Mouse (Mus musculus): ENCODE data around the gene Chid1. TPM values are rescaled to one million over a fixed set of nuclear protein-coding genes. Genes with fewer than 3 reads are reported as not detected.

Chid1 gene
- polyA plus RNA-seq (2012) = 17.8 and 29.0 TPM in 2 replicates

GRCm38 (mm10) chr7:141539556-141540311 is at the start of gene Chid1:
TSS of gene Chid1 (minus strand) at chr7:141539857.

GRCm38 (mm10) chr7:141561682-141562391 is 22.2 kb upstream of the Chid1 start, which contains the start of gene Ap2a2:
TSS of gene Ap2a2 (plus strand) at chr7:141562173.

GRCm38 (mm10) chr7:141475011-141475804 is 64.4 kb downstream of the Chid1 start, which contains the start of the genes Polr2l and Tspan4:
TSS of gene Polr2l (minus strand) at chr7:141475132.
TSS of gene Tspan4 (plus strand) at chr7:141475240.

GRCm38 (mm10) chr7:141467230-141468030 is 72.2 kb downstream of the Chid1 start, which contains the start of gene Cd151:
TSS of gene Cd151 (plus strand) at chr7:141467392.

GRCm38 (mm10) chr7:141460391-141461113 is 79.1 kb downstream of the Chid1 start, which contains the start of gene Cracr2b:
TSS of gene Cracr2b (plus strand) at chr7:141461094.

GRCm38 (mm10) chr7:141454967-141455551 is 84.6 kb downstream of the Chid1 start, which contains the start of gene Pnpla2:
TSS of gene Pnpla2 (plus strand) at chr7:141455198.

GRCm38 (mm10) chr7:141447110-141447991 is 92.3 kb downstream of the Chid1 start, which contains the start of gene Rplp2:
TSS of gene Rplp2 (plus strand) at chr7:141447370.

GRCm38 (mm10) chr7:141443828-141444237 is 95.8 kb downstream of the Chid1 start, which contains the start of gene Pidd1:
TSS of gene Pidd1 (minus strand) at chr7:141444025.

Other genes starting within 250 kb of the Chid1 start
- gene Drd4, start 247.9 kb downstream of the Chid1 start, polyA plus RNA-seq (2012) = 0.03 TPM in 1 of 2 replicates, not detected in the other
- gene Deaf1, start 212.2 kb downstream of the Chid1 start, polyA plus RNA-seq (2012) = 77.8 and 93.7 TPM in 2 replicates
- 11.4 and 11.9 TPM in 2 replicates for gene Tmem80, start 212.1 kb downstream of the Chid1 start, polyA plus RNA-seq (2012)
- gene Eps8l2, start 201.0 kb downstream of the Chid1 start, polyA plus RNA-seq (2012) = 0.39 and 1.3 TPM in 2 replicates
- 342 and 397 TPM in 2 replicates for gene Taldo1, start 147.7 kb downstream of the Chid1 start, polyA plus RNA-seq (2012)
- gene Gatd1, start 125.7 kb downstream of the Chid1 start, polyA plus RNA-seq (2012) = 8.0 and 12.4 TPM in 2 replicates
- not detected in 2 replicates for gene Cend1, start 110.4 kb downstream of the Chid1 start, polyA plus RNA-seq (2012)
- 79.5 and 83.9 TPM in 2 replicates for gene Slc25a22, start 102.0 kb downstream of the Chid1 start, polyA plus RNA-seq (2012)
- gene Pidd1, start 95.8 kb downstream of the Chid1 start, polyA plus RNA-seq (2012) = 53.9 and 66.7 TPM in 2 replicates
- gene Rplp2, start 92.5 kb downstream of the Chid1 start, polyA plus RNA-seq (2012) = 8,310 and 8,668 TPM in 2 replicates
- 168 and 188 TPM in 2 replicates for gene Pnpla2, start 84.7 kb downstream of the Chid1 start, polyA plus RNA-seq (2012)
- 20.9 and 46.2 TPM in 2 replicates for gene Cracr2b, start 78.8 kb downstream of the Chid1 start, polyA plus RNA-seq (2012)
- 19.8 and 21.9 TPM in 2 replicates for gene Cd151, start 72.5 kb downstream of the Chid1 start, polyA plus RNA-seq (2012)
- 70.2 and 83.1 TPM in 2 replicates for gene Polr2l, start 64.7 kb downstream of the Chid1 start, polyA plus RNA-seq (2012)
- 27.3 and 28.2 TPM in 2 replicates for gene Tspan4, start 64.6 kb downstream of the Chid1 start, polyA plus RNA-seq (2012)
- 25.0 and 25.3 TPM in 2 replicates for gene Ap2a2, start 22.3 kb upstream of the Chid1 start, polyA plus RNA-seq (2012)
- gene Muc6, start 115.5 kb upstream of the Chid1 start, polyA plus RNA-seq (2012) = 0.06 and 0.26 TPM in 2 replicates
- gene Muc2, start 150.5 kb upstream of the Chid1 start, polyA plus RNA-seq (2012) = 0.10 TPM in 1 of 2 replicates, not detected in the other
- not detected in 2 replicates for gene Muc5ac, start 249.1 kb upstream of the Chid1 start, polyA plus RNA-seq (2012)